Mouse (Mus musculus): ENCODE results near the gene B3gnt2. TPM values are rescaled to one million over a fixed set of nuclear protein-coding genes. Genes with fewer than 3 reads are reported as not detected.
"Not testable (repeated sequence)": the region's sequence is repeated elsewhere in the genome, so short reads cannot be mapped to it uniquely, and the experiment has no call there.

The B3gnt2 gene
- total RNA-seq, 2 experiments from 2014 or later = 4.1 to 4.3 TPM

DNA sequence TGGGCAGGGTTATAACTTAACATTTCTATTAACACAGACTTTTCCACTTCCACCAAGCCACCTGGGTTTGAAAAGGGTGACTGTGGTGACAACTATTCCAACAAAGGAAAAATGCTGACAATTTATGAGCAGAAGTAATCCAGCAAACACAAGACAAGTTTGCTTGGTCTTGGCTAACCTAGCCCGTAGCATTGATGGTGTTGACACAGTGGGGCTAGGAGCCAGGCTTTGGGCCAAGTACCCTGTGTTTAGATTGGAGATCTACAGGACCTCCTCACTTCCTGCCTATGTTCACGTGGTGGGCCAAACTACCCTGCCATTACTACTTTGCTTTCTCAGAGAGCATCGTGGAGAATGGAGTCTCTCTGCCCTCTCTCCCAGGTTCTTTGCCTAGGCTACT is 119.3 kb downstream of the B3gnt2 start:
- no peak for DNase-seq

GRCm38 (mm10) chr11:22739497-22740288 is 121.1 kb downstream of the B3gnt2 start:
- no peak for DNase-seq
- intact Hi-C loops (cut with DNase I) = no loop called here

More for the DNA sequence above, 119.3 kb downstream of the B3gnt2 start:
- intact Hi-C loops (cut with DNase I) = no loop called here

DNA sequence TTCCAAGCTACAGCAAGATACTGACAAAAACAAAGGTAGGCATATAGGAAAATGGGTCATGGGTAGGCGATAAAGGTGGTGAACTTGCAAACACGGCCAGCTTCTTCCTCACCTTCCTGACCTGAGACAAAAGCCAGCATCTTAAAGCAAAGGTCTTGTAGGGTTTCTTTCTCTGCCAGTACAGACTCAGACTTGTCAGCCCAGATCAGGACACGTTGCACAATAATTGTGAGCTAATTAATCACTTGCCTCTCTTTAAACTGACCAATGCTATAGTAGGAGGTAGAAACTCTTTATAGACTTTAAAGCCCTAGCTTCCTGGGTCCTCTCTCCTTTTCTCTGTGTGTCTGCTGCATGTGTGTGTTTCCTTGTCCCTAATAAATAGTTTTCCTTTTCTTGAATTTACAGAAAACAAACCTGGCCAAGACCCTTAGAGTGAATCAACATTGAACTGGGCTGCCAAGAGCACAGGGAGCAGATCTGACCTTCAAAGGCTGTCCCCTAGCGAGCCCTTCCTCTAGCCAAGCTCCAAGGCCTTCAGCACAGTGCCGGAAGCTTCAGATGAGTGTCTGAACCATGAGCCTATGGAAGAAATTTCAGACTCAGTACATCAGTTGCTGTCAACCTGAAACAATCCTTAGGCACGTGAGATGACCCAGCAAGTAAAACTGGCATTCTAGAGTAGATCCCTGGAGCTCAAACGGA is 124.1 kb downstream of the B3gnt2 start:
- intact Hi-C loops (cut with DNase I) = no loop called here
- no peak for DNase-seq

DNA sequence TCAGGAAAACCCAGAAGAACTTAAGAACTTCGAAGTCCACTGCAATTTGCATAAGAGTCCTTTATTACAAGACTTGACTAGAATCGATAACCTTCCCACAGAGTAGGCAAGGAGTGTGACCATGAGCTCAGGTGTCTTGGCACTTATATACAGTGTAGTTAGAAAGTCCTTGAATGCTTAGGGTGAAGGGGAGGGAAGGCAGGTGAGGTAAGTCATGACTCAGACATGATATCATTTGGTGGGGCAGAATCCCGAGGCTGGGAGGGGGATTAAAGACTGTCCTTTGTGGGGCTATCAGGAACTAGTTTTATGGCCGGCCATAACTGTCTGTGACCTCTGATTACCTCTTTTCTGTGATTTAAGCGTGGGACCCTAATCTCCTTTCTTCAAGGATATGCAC is 125.6 kb downstream of the B3gnt2 start:
- intact Hi-C loops (cut with DNase I); DNase-seq: not testable (repeated sequence)

DNA sequence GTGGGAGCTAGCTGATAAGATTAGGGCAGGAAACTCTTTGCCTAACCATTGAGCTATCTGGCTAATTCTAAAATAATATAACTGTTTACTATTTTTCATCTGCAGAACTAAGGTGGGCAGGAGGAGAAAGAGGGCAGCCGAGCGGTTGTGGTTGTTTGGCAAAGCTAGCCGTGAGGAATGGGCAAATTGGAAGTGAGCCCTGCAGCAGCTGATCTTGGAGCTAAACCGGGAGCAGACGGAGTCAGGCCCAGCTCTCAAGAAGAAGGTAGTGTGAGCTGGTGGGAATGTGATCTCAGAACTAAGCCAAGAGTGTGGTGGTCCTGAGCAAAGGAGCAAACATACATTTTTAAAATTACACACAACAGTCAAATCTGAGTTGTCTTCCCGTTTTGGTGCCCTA is 126.8 kb downstream of the B3gnt2 start:
- intact Hi-C loops (cut with DNase I) = no loop called here
- DNase-seq = peak; percentile 39

- intact Hi-C loops (cut with DNase I) = no loop called here
- no peak for DNase-seq
These were observed 127.9 kb downstream of the B3gnt2 start for GRCm38 (mm10) chr11:22732907-22733306.

DNA sequence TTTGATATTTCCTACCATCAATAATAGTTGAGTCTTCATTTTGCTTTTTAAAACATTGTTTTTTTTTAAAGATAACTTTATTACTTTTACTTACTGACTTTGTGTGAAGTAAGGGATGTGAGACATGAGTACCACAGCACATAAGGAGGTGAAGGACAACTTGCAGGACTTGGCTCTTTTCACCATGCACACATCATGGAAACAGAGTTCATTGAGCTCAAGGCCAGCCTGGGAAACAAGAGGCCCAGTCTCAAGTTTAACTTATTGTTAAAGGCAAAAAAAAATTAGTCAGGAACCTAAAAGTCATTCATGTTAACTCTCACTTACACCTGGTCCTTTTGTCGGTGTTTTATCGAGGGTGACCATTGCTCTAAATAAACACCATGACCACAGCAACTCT is 137.7 kb downstream of the B3gnt2 start:
- DNase-seq = no peak
- intact Hi-C loops (cut with DNase I) = no loop called here

DNA sequence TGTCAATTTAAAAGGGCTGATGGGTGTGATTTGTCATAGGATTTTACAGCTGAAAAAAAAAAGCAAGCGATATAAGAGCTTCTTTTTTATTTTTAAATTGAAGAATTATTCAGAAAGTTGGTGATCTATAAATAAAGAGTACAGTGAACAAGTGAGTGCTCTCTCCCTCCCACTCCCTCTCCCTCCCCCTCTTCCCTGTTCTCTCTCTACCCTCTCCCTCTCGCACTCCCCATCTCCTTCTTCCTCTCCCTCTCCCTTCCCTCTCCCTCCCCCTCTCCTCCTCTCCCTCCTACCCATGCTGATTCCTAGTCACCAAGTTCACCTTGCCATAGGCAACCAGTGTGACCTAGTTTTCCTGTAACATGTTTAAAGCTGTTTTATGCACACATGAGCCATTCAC is 140.7 kb downstream of the B3gnt2 start:
- DNase-seq = no peak
- intact Hi-C loops (cut with DNase I) = no loop called here

GRCm38 (mm10) chr11:22719570-22719969 is 141.2 kb downstream of the B3gnt2 start:
- no peak for DNase-seq
- intact Hi-C loops (cut with DNase I) = no loop called here

- DNase-seq = no peak
- intact Hi-C loops (cut with DNase I) = no loop called here
These were observed 142.7 kb downstream of the B3gnt2 start for GRCm38 (mm10) chr11:22718036-22718435.

DNA sequence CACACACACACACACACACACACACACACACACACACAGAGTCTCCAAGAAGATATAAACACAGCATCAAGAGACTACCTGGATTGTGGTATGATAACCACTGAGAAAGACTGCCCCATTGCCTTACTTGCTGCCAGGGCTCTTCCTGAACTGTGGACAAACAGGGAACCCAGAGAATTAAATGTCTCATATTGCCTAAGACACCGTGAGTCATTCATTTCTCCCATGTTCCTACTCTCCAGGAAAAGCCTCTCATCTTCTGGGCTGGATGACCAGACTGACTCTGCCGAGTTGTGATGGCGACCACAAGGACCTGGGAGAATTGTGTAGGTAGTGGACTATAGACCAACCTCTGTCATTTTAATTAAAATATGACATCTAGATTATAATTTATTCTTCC is 149.4 kb downstream of the B3gnt2 start:
- intact Hi-C loops (cut with DNase I) = no loop called here
- no peak for DNase-seq

GRCm38 (mm10) chr11:22710596-22710995 is 150.2 kb downstream of the B3gnt2 start:
- intact Hi-C loops (cut with DNase I) = no loop called here
- no peak for DNase-seq

Other genes with a start within 250 kb of the B3gnt2 start
- gene Zrsr1, start 111.0 kb upstream of the B3gnt2 start, total RNA-seq (2021) = 10 to 100 TPM; 28.8 to 33.1 TPM
- gene Gm28048, start 121.1 kb upstream of the B3gnt2 start, total RNA-seq (2021) = 1 to 10 TPM; 2.2 to 2.9 TPM
- gene Commd1, start 121.4 kb upstream of the B3gnt2 start, total RNA-seq (2021) = 10 to 100 TPM; 60.6 to 68.7 TPM
- 100 to 1,000 TPM; 194 to 197 TPM for gene Cct4, start 129.6 kb upstream of the B3gnt2 start, total RNA-seq (2021)
- 1 to 10 TPM; 3.9 to 4.3 TPM for gene Fam161a, start 146.6 kb upstream of the B3gnt2 start, total RNA-seq (2021)